Mouse (Mus musculus): Measurements from ENCODE around the gene Cd8a. TPM values are rescaled to one million over a fixed set of nuclear protein-coding genes. Genes with fewer than 3 reads are reported as not detected.

Gene Cd8a
- polyA plus RNA-seq, 1 experiment from 2014 or later = 0.04 TPM

GRCm38 (mm10) chr6:71374311-71374829, 1.1 kb downstream of the Cd8a start:
- Histone ChIP-seq H3K9ac (replicated peaks) (no peak overlapping the region), H3K36me3 (replicated peaks; ENCODE audit: insufficient read depth, low read length) (no peaks in the 10 kb centered on the region), H3K4me3 (ENCODE audit: low read depth, low read length) (no peak overlapping the region), H3K9me3 (ENCODE audit: low read length) (no peaks in the 10 kb centered on the region), H3K27ac (ENCODE audit: low read depth) (no peak overlapping the region), H3K27me3 (ENCODE audit: insufficient read depth, low read length) (no peaks in the 10 kb centered on the region), H3K4me1 (ENCODE audit: insufficient read depth) (no peaks in the 10 kb centered on the region), H3K4me2 (ENCODE audit: low read depth, low read length) (no peak overlapping the region)
- 81% methylated on average over 19 of the region's 19 CpGs for WGBS (ENCODE audit: insufficient replicate concordance)
- DNase-seq = no peak
- no peak for TF ChIP-seq CTCF (IDR thresholded peaks at IDR 0.05; ENCODE audit: low read depth)
- no peak for ATAC-seq

- Histone ChIP-seq H3K27ac (ENCODE audit: low read depth) (no peak overlapping the region), H3K9ac (replicated peaks) (no peak overlapping the region), H3K4me2 (ENCODE audit: low read depth, low read length) (no peak overlapping the region), H3K36me3 (replicated peaks; ENCODE audit: insufficient read depth, low read length) (no peaks in the 10 kb centered on the region), H3K4me1 (ENCODE audit: insufficient read depth) (no peaks in the 10 kb centered on the region), H3K27me3 (ENCODE audit: insufficient read depth, low read length) (no peaks in the 10 kb centered on the region), H3K4me3 (ENCODE audit: low read depth, low read length) (no peak overlapping the region), H3K9me3 (ENCODE audit: low read length) (no peaks in the 10 kb centered on the region)
- no peak for DNase-seq
- no peak for ATAC-seq
- 58% methylated on average over 2 of the region's 2 CpGs for WGBS (ENCODE audit: insufficient replicate concordance)
- TF ChIP-seq EP300 (IDR thresholded peaks at IDR 0.05; ENCODE audit: low read depth) (no peak), CTCF (IDR thresholded peaks at IDR 0.05; ENCODE audit: low read depth) (no peak)
Observed at GRCm38 (mm10) chr6:71374921-71375320, 1.7 kb downstream of the Cd8a start.

GRCm38 (mm10) chr6:71376711-71377110, 3.5 kb downstream of the Cd8a start:
- H3K9ac ChIP-seq (replicated peaks) = no peak overlapping the region
- H3K4me1 ChIP-seq (ENCODE audit: insufficient read depth) = no peaks in the 10 kb centered on the region
- H3K27me3 ChIP-seq (ENCODE audit: insufficient read depth, low read length) = no peaks in the 10 kb centered on the region
- no peak overlapping the region for H3K4me2 ChIP-seq (ENCODE audit: low read depth, low read length)
- no peaks in the 10 kb centered on the region for H3K9me3 ChIP-seq (ENCODE audit: low read length)
- WGBS (ENCODE audit: insufficient replicate concordance) = 95% methylated on average over 13 of the region's 13 CpGs
- H3K36me3 ChIP-seq (replicated peaks; ENCODE audit: insufficient read depth, low read length) = no peaks in the 10 kb centered on the region
- H3K4me3 ChIP-seq (ENCODE audit: low read depth, low read length) = no peak overlapping the region
- H3K27ac ChIP-seq (ENCODE audit: low read depth) = no peak overlapping the region
- no peak for ATAC-seq
- DNase-seq = no peak
- no peak for TF ChIP-seq CTCF (IDR thresholded peaks at IDR 0.05; ENCODE audit: low read depth)
- TF ChIP-seq EP300 (IDR thresholded peaks at IDR 0.05; ENCODE audit: low read depth) = no peak

DNA sequence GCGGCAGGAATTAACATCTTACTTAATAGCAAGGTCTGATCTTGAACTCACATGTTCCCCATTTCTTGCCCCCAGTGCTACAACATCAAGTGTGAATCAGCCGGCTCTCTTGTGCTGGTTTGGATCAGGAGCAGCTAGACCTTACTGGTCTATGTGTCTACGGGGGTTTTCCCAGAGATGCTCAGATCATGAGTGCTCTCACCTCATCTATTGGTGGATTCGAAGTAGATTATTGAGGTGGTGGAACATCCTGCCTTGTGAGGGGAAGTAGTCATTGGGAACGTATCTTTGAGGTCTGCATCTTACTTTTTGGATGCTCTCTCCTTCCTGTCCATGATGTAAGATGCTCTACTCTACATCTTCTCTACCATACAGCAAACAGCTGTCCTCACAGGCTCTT, 8.4 kb downstream of the Cd8a start:
- no peak overlapping the region for H3K4me2 ChIP-seq (ENCODE audit: low read depth, low read length)
- H3K36me3 ChIP-seq (replicated peaks; ENCODE audit: insufficient read depth, low read length) = no peaks in the 10 kb centered on the region
- no peak overlapping the region for H3K9ac ChIP-seq (replicated peaks)
- 79% methylated on average over 5 of the region's 5 CpGs for WGBS (ENCODE audit: insufficient replicate concordance)
- no peak overlapping the region for H3K4me3 ChIP-seq (ENCODE audit: low read depth, low read length)
- H3K9me3 ChIP-seq (ENCODE audit: low read length) = no peaks in the 10 kb centered on the region
- H3K27ac ChIP-seq (ENCODE audit: low read depth) = no peak overlapping the region
- no peak for ATAC-seq
- H3K4me1 ChIP-seq (ENCODE audit: insufficient read depth) = no peaks in the 10 kb centered on the region
- no peak for DNase-seq
- TF ChIP-seq CTCF (IDR thresholded peaks at IDR 0.05; ENCODE audit: low read depth) = no peak
- TF ChIP-seq EP300 (IDR thresholded peaks at IDR 0.05; ENCODE audit: low read depth) = no peak
- no peaks in the 10 kb centered on the region for H3K27me3 ChIP-seq (ENCODE audit: insufficient read depth, low read length)

DNA sequence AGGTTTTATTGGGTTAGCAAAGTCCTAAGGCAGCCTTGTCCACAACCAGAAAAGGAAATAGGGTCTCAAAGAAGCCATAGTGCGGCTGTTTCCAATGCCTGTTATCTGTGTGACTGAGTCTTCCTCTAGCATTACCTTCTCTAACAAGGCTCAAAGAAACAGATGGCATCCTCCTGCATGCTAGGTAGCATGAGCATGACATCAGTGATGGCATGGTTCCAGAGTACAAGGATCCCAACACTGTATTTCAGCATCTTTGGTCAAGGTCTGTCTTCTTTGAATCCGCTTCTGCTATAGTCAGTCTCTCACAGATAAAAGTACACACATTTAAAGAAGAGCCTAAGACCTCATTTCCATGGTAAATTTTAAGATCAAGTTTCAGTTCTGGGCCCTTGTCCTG, 17.3 kb downstream of the Cd8a start:
- H3K27me3 ChIP-seq (ENCODE audit: insufficient read depth, low read length) = no peaks in the 10 kb centered on the region
- DNase-seq (no peak), ATAC-seq (peak; percentile 35)
- WGBS (ENCODE audit: insufficient replicate concordance) = 89% methylated on average over 2 of the region's 2 CpGs
- H3K9ac ChIP-seq (replicated peaks) = no peak overlapping the region
- H3K4me3 ChIP-seq (ENCODE audit: low read depth, low read length) = no peak overlapping the region
- H3K9me3 ChIP-seq (ENCODE audit: low read length) = no peaks in the 10 kb centered on the region
- H3K4me1 ChIP-seq (ENCODE audit: insufficient read depth) = no peaks in the 10 kb centered on the region
- H3K36me3 ChIP-seq (replicated peaks; ENCODE audit: insufficient read depth, low read length) = peaks cover 40% of the 10 kb centered on the region
- H3K4me2 ChIP-seq (ENCODE audit: low read depth, low read length) = no peak overlapping the region
- TF ChIP-seq CTCF (IDR thresholded peaks at IDR 0.05; ENCODE audit: low read depth) (no peak), EP300 (IDR thresholded peaks at IDR 0.05; ENCODE audit: low read depth) (no peak)
- H3K27ac ChIP-seq (ENCODE audit: low read depth) = no peak overlapping the region

DNA sequence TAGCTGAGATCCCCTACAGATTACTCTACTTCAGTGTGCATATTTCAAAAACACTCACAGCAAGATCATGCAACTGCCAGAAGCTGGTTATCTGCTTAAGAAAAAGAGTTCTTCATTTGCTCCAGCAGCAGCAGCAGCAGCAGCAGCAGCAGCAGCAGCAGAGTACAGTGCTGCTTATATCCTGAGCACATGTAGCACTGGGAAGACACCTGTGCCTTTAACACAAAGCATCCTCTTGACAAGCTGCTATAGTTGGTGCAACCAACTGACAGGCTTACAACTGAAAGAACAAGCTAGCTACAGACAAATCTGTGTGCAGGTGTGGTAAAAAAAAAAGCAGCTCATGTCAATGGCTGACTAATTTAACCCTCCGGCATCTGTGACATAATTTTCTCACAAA, 22.8 kb downstream of the Cd8a start:
- TF ChIP-seq CTCF (IDR thresholded peaks at IDR 0.05; ENCODE audit: low read depth) (no peak), EP300 (IDR thresholded peaks at IDR 0.05; ENCODE audit: low read depth) (no peak)
- H3K27ac ChIP-seq (ENCODE audit: low read depth) = no peak overlapping the region
- no peaks in the 10 kb centered on the region for H3K27me3 ChIP-seq (ENCODE audit: insufficient read depth, low read length)
- H3K4me1 ChIP-seq (ENCODE audit: insufficient read depth) = no peaks in the 10 kb centered on the region
- 89% methylated on average over 1 of the region's 1 CpGs for WGBS (ENCODE audit: insufficient replicate concordance)
- no peak overlapping the region for H3K4me2 ChIP-seq (ENCODE audit: low read depth, low read length)
- no peak for DNase-seq
- no peak overlapping the region for H3K4me3 ChIP-seq (ENCODE audit: low read depth, low read length)
- H3K9me3 ChIP-seq (ENCODE audit: low read length) = no peaks in the 10 kb centered on the region
- H3K36me3 ChIP-seq (replicated peaks; ENCODE audit: insufficient read depth, low read length) = peaks cover 55% of the 10 kb centered on the region
- no peak overlapping the region for H3K9ac ChIP-seq (replicated peaks)
- ATAC-seq = no peak

DNA sequence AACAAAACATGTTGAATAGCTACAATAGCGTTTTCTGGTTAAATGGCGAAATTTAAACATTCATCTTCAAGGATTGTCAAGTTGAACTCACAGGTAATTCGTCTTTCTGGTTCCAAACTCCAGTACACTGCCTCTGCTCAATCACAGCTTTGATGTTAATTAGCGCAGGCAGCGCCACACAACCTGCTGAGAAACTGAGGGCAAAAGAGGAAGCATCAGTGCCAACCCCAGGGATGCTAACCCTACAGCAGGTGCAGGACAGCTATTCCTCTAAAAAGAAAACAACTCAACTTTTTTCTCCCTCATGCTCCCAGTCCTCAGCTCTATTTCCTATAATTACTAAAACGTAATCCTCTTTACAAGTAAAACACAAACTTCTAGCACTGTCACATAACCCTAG, 23.5 kb downstream of the Cd8a start:
- Histone ChIP-seq H3K36me3 (replicated peaks; ENCODE audit: insufficient read depth, low read length) (peaks cover 50% of the 10 kb centered on the region), H3K4me3 (ENCODE audit: low read depth, low read length) (no peak overlapping the region), H3K27me3 (ENCODE audit: insufficient read depth, low read length) (no peaks in the 10 kb centered on the region), H3K27ac (ENCODE audit: low read depth) (no peak overlapping the region), H3K4me1 (ENCODE audit: insufficient read depth) (no peaks in the 10 kb centered on the region), H3K4me2 (ENCODE audit: low read depth, low read length) (no peak overlapping the region), H3K9ac (replicated peaks) (no peak overlapping the region), H3K9me3 (ENCODE audit: low read length) (no peaks in the 10 kb centered on the region)
- WGBS (ENCODE audit: insufficient replicate concordance) = 85% methylated on average over 6 of the region's 6 CpGs
- no peak for DNase-seq
- TF ChIP-seq EP300 (IDR thresholded peaks at IDR 0.05; ENCODE audit: low read depth) (no peak), CTCF (IDR thresholded peaks at IDR 0.05; ENCODE audit: low read depth) (no peak)
- no peak for ATAC-seq
